Mouse (Mus musculus): ENCODE results near the gene Polr3f.

DNA sequence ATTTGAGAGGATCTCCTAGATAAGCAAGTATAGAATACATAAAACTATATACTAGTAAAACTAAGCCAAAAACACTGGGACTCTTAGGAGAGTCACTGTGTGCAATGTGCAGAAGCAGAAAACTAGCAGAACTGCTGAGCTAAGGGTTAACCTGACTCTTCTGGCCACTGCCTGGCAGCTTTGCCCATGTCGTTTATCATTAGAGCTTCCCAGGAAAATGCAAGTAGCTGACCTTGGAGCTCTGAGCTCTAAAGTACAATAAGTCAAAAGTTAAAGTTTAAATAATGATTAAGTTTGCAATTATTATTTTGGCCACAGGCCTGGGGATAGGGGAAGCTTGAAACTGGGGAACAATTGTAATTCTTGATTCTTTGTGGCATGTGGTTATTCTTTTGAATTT, 18.0 kb downstream of the Polr3f start:
- TF ChIP-seq TAL1 (IDR thresholded peaks at IDR 0.05; ENCODE audit: low read length) (no peak), GATA1 (IDR thresholded peaks at IDR 0.05; ENCODE audit: low read length) (no peak)

Measured in erythroblast, embryonic 14.5 days (primary cell).